Mouse (Mus musculus) limb, embryonic 14.5 days (tissue): ENCODE measurements at regions not wholly inside any gene's neighbourhood (a gene's known extent, or its start where the extent isn't known, plus 50 kb on each side); places are given as distances from the start of the nearest gene placed in this dataset.

Experiments used
- ATAC-seq: fragments of 200-750 bp; cut with Nextera tagmentation; 2 replicates; pipeline ENCODE4 v1.8.0; 2017; ENCODE audit warnings: low read depth, moderate number of reproducible peaks, moderate TSS enrichment; ENCODE audit not compliant: low FRiP score
- DNase-seq: peaks from one replicate; pipeline ENCODE4 v3.0.0-alpha.2; 2015; ENCODE audit warnings: low spot score
- H3K27ac ChIP-seq: fragments of 300-500 bp; sonication (generic); replicated peaks from 2 replicates; pipeline ENCODE4 v1.5.1; 2014; ENCODE audit warnings: low read depth, mild to moderate bottlenecking, low read length, moderate library complexity, mixed read lengths
- H3K27me3 ChIP-seq: fragments of 300-500 bp; sonication (generic); 2 replicates; pipeline ENCODE4 v1.6.1; 2014; ENCODE audit warnings: low read length, mixed read lengths; ENCODE audit not compliant: control insufficient read depth, insufficient read depth
- H3K36me3 ChIP-seq: fragments of 300-500 bp; sonication (generic); 2 replicates; pipeline ENCODE4 v1.6.1; 2014; ENCODE audit warnings: mild to moderate bottlenecking, low read length, moderate library complexity, mixed read lengths; ENCODE audit not compliant: control insufficient read depth, insufficient read depth
- H3K4me1 ChIP-seq: fragments of 300-500 bp; sonication (generic); 2 replicates; pipeline ENCODE4 v1.6.1; 2014; ENCODE audit warnings: antibody characterized with exemption, low read length, mixed read lengths; ENCODE audit not compliant: control insufficient read depth, insufficient read depth
- H3K4me2 ChIP-seq: fragments of 300-500 bp; sonication (generic); replicated peaks from 2 replicates; pipeline ENCODE4 v1.6.1; 2014; ENCODE audit warnings: low read depth, mild to moderate bottlenecking, low read length, moderate library complexity; ENCODE audit not compliant: severe bottlenecking
- H3K4me3 ChIP-seq: fragments of 300-500 bp; sonication (generic); replicated peaks from 2 replicates; pipeline ENCODE4 v1.5.1; 2014; ENCODE audit warnings: low read length
- H3K9ac ChIP-seq: fragments of 300-500 bp; sonication (generic); 2 replicates; pipeline ENCODE4 v1.6.1; 2014; ENCODE audit warnings: mild to moderate bottlenecking, low read depth, low read length, moderate library complexity; ENCODE audit not compliant: severe bottlenecking
- H3K9me3 ChIP-seq: fragments of 300-500 bp; sonication (generic); 2 replicates; pipeline ENCODE4 v1.6.1; 2016; ENCODE audit warnings: low read length; ENCODE audit not compliant: control insufficient read depth
- POLR2A ChIP-seq: fragments of 200-500 bp; IDR thresholded peaks from 2 replicates; pipeline ENCODE4 v1.8.0; 2012; ENCODE audit warnings: inconsistent platforms, mild to moderate bottlenecking, moderate library complexity, borderline replicate concordance; ENCODE audit not compliant: insufficient read depth, insufficient read length; ENCODE audit errors: extremely low read depth
- WGBS: fragments of 180-500 bp; shearing (Covaris S2); extraction: QIAGEN DNeasy Blood & Tissue Kit; methylation state at CpG from one replicate; pipeline ENCODE4 v1.1.7; 2014; 5-methylcytosine and 5-hydroxymethylcytosine counted together

DNA sequence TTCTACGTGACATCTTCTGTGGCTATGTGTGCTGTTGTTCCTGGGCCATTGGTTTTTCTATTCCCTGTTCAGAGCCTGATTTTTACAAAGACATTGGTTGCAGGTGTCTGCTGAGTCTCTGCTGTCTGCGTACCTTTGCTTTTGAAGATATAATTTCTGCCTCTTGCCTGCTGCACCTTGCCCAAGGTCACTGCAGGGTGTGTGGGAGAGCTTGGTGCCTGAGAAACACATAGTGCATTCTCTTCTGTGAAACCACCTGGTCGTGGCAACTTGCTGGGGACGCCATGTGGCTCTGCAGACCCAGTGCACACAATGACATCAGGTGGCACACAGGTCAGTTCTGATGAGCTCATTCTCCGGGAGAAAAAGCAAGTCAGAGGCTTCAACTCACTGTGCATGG lies 246.0 kb upstream of the Slc7a11 start:
- 79% methylated on average over 5 of the region's 5 CpGs for WGBS

DNA sequence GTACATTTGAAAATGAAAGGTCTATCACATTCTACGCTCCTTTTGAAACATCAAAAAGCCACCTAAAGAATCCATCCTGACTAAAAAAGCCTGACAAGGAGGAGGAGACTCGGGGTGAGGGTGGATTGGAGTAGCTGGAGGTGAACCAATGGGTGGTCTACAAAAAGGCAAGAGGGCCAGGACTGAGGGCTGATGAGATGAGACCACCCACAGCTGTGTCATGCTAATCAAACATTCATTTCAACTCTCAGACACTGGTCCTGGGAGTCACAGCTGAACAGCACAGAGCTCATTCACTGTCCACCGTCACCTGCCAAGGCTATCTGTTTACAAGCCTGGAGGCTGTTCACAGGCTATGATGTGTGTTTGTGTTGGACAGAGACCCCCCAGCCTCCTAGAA lies 244.3 kb upstream of the Slc7a11 start:
- no peak overlapping the region for H3K9ac ChIP-seq
- no peaks in the 10 kb centered on the region for H3K27me3 ChIP-seq
- DNase-seq (no peak), ATAC-seq (no peak)
- WGBS: 67% methylated on average over 3 of the region's 3 CpGs
- no peak for TF ChIP-seq POLR2A
- no peaks in the 10 kb centered on the region for H3K9me3 ChIP-seq
- no peaks in the 10 kb centered on the region for H3K36me3 ChIP-seq
- no peak overlapping the region for H3K4me2 ChIP-seq
- H3K4me1 ChIP-seq: no peaks in the 10 kb centered on the region
- H3K4me3 ChIP-seq: no peak overlapping the region
- H3K27ac ChIP-seq: no peak overlapping the region

More for the DNA sequence above, 246.0 kb upstream of the Slc7a11 start:
- H3K9ac ChIP-seq: no peak overlapping the region
- no peak for TF ChIP-seq POLR2A
- H3K36me3 ChIP-seq: no peaks in the 10 kb centered on the region
- DNase-seq (no peak), ATAC-seq (no peak)
- H3K4me1 ChIP-seq: no peaks in the 10 kb centered on the region
- no peaks in the 10 kb centered on the region for H3K9me3 ChIP-seq
- no peaks in the 10 kb centered on the region for H3K27me3 ChIP-seq
- no peak overlapping the region for H3K27ac ChIP-seq
- no peak overlapping the region for H3K4me3 ChIP-seq
- no peak overlapping the region for H3K4me2 ChIP-seq

DNA sequence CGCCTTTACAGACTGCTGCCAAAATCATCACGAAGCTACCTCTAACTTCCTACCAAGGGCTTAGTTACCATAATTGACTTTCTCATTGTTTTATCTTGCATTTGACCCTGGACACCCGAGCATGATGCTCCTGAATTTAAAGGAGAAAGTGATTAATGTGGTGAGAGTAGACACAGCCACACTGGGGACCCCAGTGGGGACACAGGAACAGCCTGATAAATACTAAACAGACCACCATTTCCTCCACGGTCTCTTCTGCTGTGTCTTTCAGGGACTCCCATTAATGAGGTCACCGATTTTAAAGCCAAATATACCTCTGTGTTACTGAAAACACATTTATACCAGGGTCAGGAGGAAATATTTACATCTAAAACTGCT lies 235.2 kb upstream of the Slc7a11 start:
- WGBS: 29% methylated on average over 5 of the region's 5 CpGs
- no peak overlapping the region for H3K27ac ChIP-seq
- no peaks in the 10 kb centered on the region for H3K27me3 ChIP-seq
- no peak for DNase-seq
- ATAC-seq: no peak
- H3K9me3 ChIP-seq: no peaks in the 10 kb centered on the region
- H3K36me3 ChIP-seq: no peaks in the 10 kb centered on the region
- TF ChIP-seq POLR2A: no peak
- H3K9ac ChIP-seq: no peak overlapping the region
- H3K4me3 ChIP-seq: no peak overlapping the region
- H3K4me1 ChIP-seq: peaks cover 6% of the 10 kb centered on the region; the same call in 1 of the 2 replicates
- no peak overlapping the region for H3K4me2 ChIP-seq

DNA sequence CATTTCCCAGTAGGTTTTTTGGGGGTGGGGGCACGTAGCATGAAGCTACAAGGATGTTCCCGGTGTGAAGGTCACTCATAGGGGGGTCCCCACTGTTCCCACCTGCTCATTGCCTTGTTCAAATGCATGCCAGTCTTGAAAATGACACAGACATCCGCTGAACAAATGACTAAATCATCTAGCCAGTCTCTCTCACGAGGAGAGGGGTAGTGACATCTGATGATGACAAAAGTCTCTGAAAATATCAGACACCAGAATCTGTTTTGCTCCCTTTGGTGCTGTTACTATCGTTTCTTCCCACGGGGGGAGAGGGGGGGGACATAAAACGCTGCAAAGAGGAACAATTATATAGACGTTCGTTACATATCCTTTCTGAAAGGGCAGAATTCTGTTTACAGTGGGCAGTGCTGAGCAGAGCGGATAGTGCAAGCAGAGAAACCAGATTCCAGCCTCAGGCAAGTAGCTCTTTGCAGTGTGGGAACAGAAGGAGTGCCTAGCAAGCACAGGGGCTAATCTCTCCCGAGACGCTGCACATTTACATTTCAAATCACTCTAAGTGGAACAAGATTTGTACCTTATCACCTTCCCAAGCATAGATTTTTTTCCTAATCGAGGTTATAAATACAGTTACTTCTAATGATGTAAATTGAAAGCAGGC lies 234.7 kb upstream of the Slc7a11 start:
- WGBS: 49% methylated on average over 13 of the region's 13 CpGs
- H3K9me3 ChIP-seq: no peaks in the 10 kb centered on the region
- H3K36me3 ChIP-seq: no peaks in the 10 kb centered on the region
- no peaks in the 10 kb centered on the region for H3K27me3 ChIP-seq
- no peak overlapping the region for H3K9ac ChIP-seq
- no peak for ATAC-seq
- TF ChIP-seq POLR2A: no peak
- H3K4me2 ChIP-seq: no peak overlapping the region
- H3K4me3 ChIP-seq: no peak overlapping the region
- H3K4me1 ChIP-seq: peaks cover 6% of the 10 kb centered on the region; the same call in 1 of the 2 replicates
- DNase-seq: no peak
- H3K27ac ChIP-seq: no peak overlapping the region

DNA sequence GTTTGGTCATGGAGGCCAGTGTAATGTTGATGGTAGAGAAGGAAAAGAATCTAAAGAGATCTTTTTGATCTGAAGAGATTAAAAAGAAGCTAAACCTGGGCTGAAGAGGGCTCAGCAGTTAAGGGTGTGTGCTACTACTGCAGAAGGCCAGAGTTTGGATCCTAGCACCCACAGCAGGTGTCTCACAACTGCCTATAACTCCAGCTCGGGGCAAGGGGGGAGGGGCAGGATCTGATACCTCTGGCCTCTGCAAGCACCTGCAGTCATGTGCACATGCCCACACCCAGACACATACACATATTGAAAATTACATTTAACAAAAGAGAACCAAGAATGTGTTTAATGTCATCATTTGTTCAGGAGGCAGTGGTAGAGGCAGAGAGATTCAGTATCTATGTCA lies 232.4 kb upstream of the Slc7a11 start:
- TF ChIP-seq POLR2A: no peak
- peaks cover 6% of the 10 kb centered on the region; the same call in 1 of the 2 replicates for H3K4me1 ChIP-seq
- WGBS: 61% methylated on average over 1 of the region's 1 CpGs
- DNase-seq: no peak
- H3K27ac ChIP-seq: no peak overlapping the region
- H3K27me3 ChIP-seq: no peaks in the 10 kb centered on the region
- H3K9me3 ChIP-seq: no peaks in the 10 kb centered on the region
- no peak for ATAC-seq
- H3K36me3 ChIP-seq: no peaks in the 10 kb centered on the region
- H3K4me2 ChIP-seq: no peak overlapping the region
- H3K9ac ChIP-seq: no peak overlapping the region
- no peak overlapping the region for H3K4me3 ChIP-seq

DNA sequence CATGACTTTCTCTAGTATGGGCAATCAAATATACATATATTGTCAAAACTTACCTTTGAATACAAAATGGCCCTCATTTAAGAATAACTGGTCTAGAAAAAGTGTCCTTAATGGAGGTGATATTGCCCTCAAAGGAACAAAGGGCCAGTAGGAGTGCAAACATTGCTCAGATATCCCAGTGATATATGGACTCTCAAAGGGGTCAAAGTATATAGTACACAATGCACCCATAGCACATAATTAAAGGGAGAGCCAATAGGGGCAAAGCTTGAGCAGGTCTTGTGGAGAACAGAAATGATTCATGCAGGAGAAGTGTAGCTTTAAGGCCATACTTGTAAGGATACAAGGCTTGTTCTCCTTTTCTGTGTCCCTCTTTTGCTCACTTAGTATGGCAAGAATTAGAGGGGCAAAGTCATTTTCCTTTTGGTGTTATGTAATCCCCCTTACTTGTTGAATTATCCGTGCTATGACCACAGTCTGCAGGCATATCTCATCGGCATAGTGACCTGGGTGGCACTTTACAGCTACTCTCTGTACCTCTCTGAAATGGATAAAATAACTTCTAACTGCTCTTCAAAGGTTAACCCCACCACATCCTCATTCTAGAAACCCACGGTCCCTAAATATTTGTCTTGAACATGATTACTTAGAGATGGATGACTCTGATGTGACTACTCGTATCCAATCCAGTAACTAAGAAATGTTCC lies 231.6 kb upstream of the Slc7a11 start:
- no peak for TF ChIP-seq POLR2A
- Histone ChIP-seq H3K36me3 (no peaks in the 10 kb centered on the region), H3K9me3 (no peaks in the 10 kb centered on the region), H3K4me3 (no peak overlapping the region), H3K9ac (no peak overlapping the region), H3K27me3 (no peaks in the 10 kb centered on the region), H3K4me2 (no peak overlapping the region), H3K27ac (no peak overlapping the region), H3K4me1 (peaks cover 6% of the 10 kb centered on the region; the same call in 1 of the 2 replicates)
- ATAC-seq (no peak), DNase-seq (no peak)
- 90% methylated on average over 4 of the region's 4 CpGs for WGBS
